Mouse (Mus musculus) limb, embryonic 12.5 days (tissue): Measurements from ENCODE around the gene Klk14. TPM values are rescaled to one million over a fixed set of nuclear protein-coding genes. Genes with fewer than 3 reads are reported as not detected.
"Not testable (repeated sequence)": the region's sequence is repeated elsewhere in the genome, so short reads cannot be mapped to it uniquely, and the experiment has no call there.

Experiments
- ATAC-seq: fragments of 200-750 bp; cut with Nextera tagmentation; 2 replicates; pipeline ENCODE4 v1.8.0; 2017; ENCODE audit warnings: low read depth, moderate TSS enrichment; ENCODE audit not compliant: insufficient number of reproducible peaks, insufficient read depth, low FRiP score, low TSS enrichment
- H3K27ac ChIP-seq: fragments of 300-500 bp; sonication (generic); 2 replicates; pipeline ENCODE4 v1.5.1; 2016; ENCODE audit warnings: mild to moderate bottlenecking, moderate library complexity
- H3K27me3 ChIP-seq: fragments of 300-500 bp; sonication (generic); 2 replicates; pipeline ENCODE4 v1.6.1; 2016; ENCODE audit warnings: mild to moderate bottlenecking, moderate library complexity
- H3K36me3 ChIP-seq: fragments of 300-500 bp; sonication (generic); 2 replicates; pipeline ENCODE4 v1.6.1; 2016; ENCODE audit warnings: mild to moderate bottlenecking, moderate library complexity
- H3K4me1 ChIP-seq: fragments of 300-500 bp; sonication (generic); replicated peaks from 2 replicates; pipeline ENCODE4 v1.6.1; 2016
- H3K4me2 ChIP-seq: fragments of 300-500 bp; sonication (generic); 2 replicates; pipeline ENCODE4 v1.6.1; 2016; ENCODE audit warnings: mild to moderate bottlenecking, moderate library complexity
- H3K4me3 ChIP-seq: fragments of 300-500 bp; sonication (generic); replicated peaks from 2 replicates; pipeline ENCODE4 v1.5.1; 2016; ENCODE audit warnings: mild to moderate bottlenecking
- H3K9ac ChIP-seq: fragments of 300-500 bp; sonication (generic); replicated peaks from 2 replicates; pipeline ENCODE4 v1.6.1; 2016; ENCODE audit warnings: mild to moderate bottlenecking, moderate library complexity
- H3K9me3 ChIP-seq: fragments of 300-500 bp; sonication (generic); 2 replicates; pipeline ENCODE4 v1.6.1; 2016; ENCODE audit warnings: mild to moderate bottlenecking, moderate library complexity
- WGBS: fragments of 180-500 bp; shearing (Covaris S2); methylation state at CpG from one replicate; pipeline ENCODE4 v1.1.7; 2016; 5-methylcytosine and 5-hydroxymethylcytosine counted together
- polyA plus RNA-seq: library from polyadenylated mRNA; unstranded; fragments of >200 nt; fragmentation: Nextera tagmentation; extraction: Ambion mirVana; gene quantifications from 2 replicates; pipeline ENCODE4 v1.2.1, GENCODE M21; 2016

Klk14 gene
- polyA plus RNA-seq: not detected in 2 replicates

- Histone ChIP-seq H3K27me3 (no peaks in the 10 kb centered on the region), H3K4me1 (no peaks in the 10 kb centered on the region), H3K9me3 (0 out of 2 replicates have a peak, but pooled peaks cover 5% of the 10 kb centered on the region), H3K27ac (no peak within 1 kb of the TSS), H3K36me3 (no peaks in the 10 kb centered on the region), H3K4me2 (no peak within 1 kb of the TSS), H3K9ac (no peak within 1 kb of the TSS), H3K4me3 (no peak within 1 kb of the TSS)
- no peak for ATAC-seq
Measured at GRCm38 (mm10) chr7:43690118-43690517, at the start of gene Klk14. Gene Klk14 (plus strand): TSS chr7:43690418.

- Histone ChIP-seq H3K27ac (no peak overlapping the region), H3K9ac (no peak overlapping the region), H3K36me3 (no peaks in the 10 kb centered on the region), H3K4me1 (no peaks in the 10 kb centered on the region), H3K9me3 (no peaks in the 10 kb centered on the region; the same call in 1 of the 2 replicates), H3K27me3 (no peaks in the 10 kb centered on the region), H3K4me3 (no peak overlapping the region), H3K4me2 (no peak overlapping the region)
- no peak for ATAC-seq
- WGBS: 81% methylated on average over 5 of the region's 5 CpGs
Measured at GRCm38 (mm10) chr7:43642587-43642986, 47.6 kb upstream of the Klk14 start.

- H3K4me3 ChIP-seq: no peak overlapping the region
- 84% methylated on average over 17 of the region's 17 CpGs for whole genome bisulfite sequencing
- no peak for ATAC-seq
Measured at GRCm38 (mm10) chr7:43643046-43643652, 47.1 kb upstream of the Klk14 start.

GRCm38 (mm10) chr7:43652683-43653082 is 37.5 kb upstream of the Klk14 start:
- ATAC-seq: no peak
- Histone ChIP-seq H3K4me3 (no peak overlapping the region), H3K27me3 (no peaks in the 10 kb centered on the region), H3K27ac (no peak overlapping the region), H3K4me1 (no peaks in the 10 kb centered on the region), H3K9me3 (0 out of 2 replicates have a peak, but pooled peaks cover 7% of the 10 kb centered on the region), H3K4me2 (no peak overlapping the region), H3K36me3 (no peaks in the 10 kb centered on the region), H3K9ac (no peak overlapping the region)
- WGBS: 85% methylated on average over 6 of the region's 6 CpGs

More at GRCm38 (mm10) chr7:43643046-43643652, 47.1 kb upstream of the Klk14 start:
- H3K36me3 ChIP-seq: no peaks in the 10 kb centered on the region
- no peak overlapping the region for H3K9ac ChIP-seq
- no peaks in the 10 kb centered on the region for H3K4me1 ChIP-seq
- no peak overlapping the region for H3K4me2 ChIP-seq
- no peak overlapping the region for H3K27ac ChIP-seq
- no peaks in the 10 kb centered on the region for H3K27me3 ChIP-seq
- no peaks in the 10 kb centered on the region; the same call in 1 of the 2 replicates for H3K9me3 ChIP-seq

- no peak for ATAC-seq
- Histone ChIP-seq H3K4me3 (no peak overlapping the region), H3K4me2 (no peak overlapping the region), H3K9ac (no peak overlapping the region), H3K27me3 (no peaks in the 10 kb centered on the region), H3K9me3 (0 out of 2 replicates have a peak, but pooled peaks cover 7% of the 10 kb centered on the region), H3K4me1 (no peaks in the 10 kb centered on the region), H3K27ac (no peak overlapping the region), H3K36me3 (no peaks in the 10 kb centered on the region)
- 81% methylated on average over 3 of the region's 3 CpGs for WGBS
Measured at GRCm38 (mm10) chr7:43654519-43654918, 35.7 kb upstream of the Klk14 start.

- ATAC-seq: no peak
- H3K9me3 ChIP-seq: 0 out of 2 replicates have a peak, but pooled peaks cover 7% of the 10 kb centered on the region
- no peak overlapping the region for H3K27ac ChIP-seq
- WGBS: 61% methylated on average over 6 of the region's 6 CpGs
- H3K4me2 ChIP-seq: no peak overlapping the region
- H3K27me3 ChIP-seq: no peaks in the 10 kb centered on the region
- H3K9ac ChIP-seq: no peak overlapping the region
- no peaks in the 10 kb centered on the region for H3K4me1 ChIP-seq
- no peaks in the 10 kb centered on the region for H3K36me3 ChIP-seq
- no peak overlapping the region for H3K4me3 ChIP-seq
Measured at GRCm38 (mm10) chr7:43656232-43656631, 34.0 kb upstream of the Klk14 start.

GRCm38 (mm10) chr7:43660002-43660401 is 30.2 kb upstream of the Klk14 start, which contains the start of gene Siglece:
Gene Siglece (minus strand): TSS chr7:43660161.
- H3K36me3 ChIP-seq: no peaks in the 10 kb centered on the region
- no peak within 1 kb of the TSS for H3K9ac ChIP-seq
- H3K4me2 ChIP-seq: no peak within 1 kb of the TSS
- no peak within 1 kb of the TSS for H3K27ac ChIP-seq
- H3K9me3 ChIP-seq: no peaks in the 10 kb centered on the region
- ATAC-seq: no peak
- H3K4me3 ChIP-seq: no peak within 1 kb of the TSS
- no peaks in the 10 kb centered on the region for H3K27me3 ChIP-seq
- WGBS: 79% methylated on average over 1 of the region's 1 CpGs
- no peaks in the 10 kb centered on the region for H3K4me1 ChIP-seq

GRCm38 (mm10) chr7:43662804-43663203 is 27.4 kb upstream of the Klk14 start:
- H3K9me3 ChIP-seq: no peaks in the 10 kb centered on the region
- no peak overlapping the region for H3K27ac ChIP-seq
- H3K36me3 ChIP-seq: no peaks in the 10 kb centered on the region
- H3K9ac ChIP-seq: no peak overlapping the region
- no peaks in the 10 kb centered on the region for H3K4me1 ChIP-seq
- no peaks in the 10 kb centered on the region for H3K27me3 ChIP-seq
- no peak overlapping the region for H3K4me2 ChIP-seq
- WGBS: 97% methylated on average over 1 of the region's 1 CpGs
- ATAC-seq: no peak
- no peak overlapping the region for H3K4me3 ChIP-seq

GRCm38 (mm10) chr7:43667221-43667620 is 23.0 kb upstream of the Klk14 start:
- not testable (repeated sequence) for H3K27me3 ChIP-seq, H3K27ac ChIP-seq, H3K4me2 ChIP-seq, H3K9ac ChIP-seq, ATAC-seq, H3K4me3 ChIP-seq, H3K9me3 ChIP-seq, H3K4me1 ChIP-seq, H3K36me3 ChIP-seq
- 88% methylated on average over 4 of the region's 4 CpGs for WGBS

GRCm38 (mm10) chr7:43668582-43668981 is 21.6 kb upstream of the Klk14 start:
- no peak overlapping the region for H3K4me3 ChIP-seq
- H3K9me3 ChIP-seq: no peaks in the 10 kb centered on the region
- H3K4me2 ChIP-seq: no peak overlapping the region
- H3K9ac ChIP-seq: no peak overlapping the region
- no peaks in the 10 kb centered on the region for H3K36me3 ChIP-seq
- H3K4me1 ChIP-seq: peaks cover 8% of the 10 kb centered on the region
- no peaks in the 10 kb centered on the region for H3K27me3 ChIP-seq
- no peak for ATAC-seq
- no peak overlapping the region for H3K27ac ChIP-seq
- WGBS: 28% methylated on average over 3 of the region's 3 CpGs

GRCm38 (mm10) chr7:43671064-43671808 is 19.0 kb upstream of the Klk14 start:
- 68% methylated on average over 11 of the region's 11 CpGs for WGBS
- H3K27ac ChIP-seq: no peak overlapping the region
- ATAC-seq: peak; percentile 20; the same call in 1 of the 2 replicates
- no peaks in the 10 kb centered on the region for H3K27me3 ChIP-seq
- peak overlapping the region; percentile 69 for H3K4me3 ChIP-seq
- H3K4me2 ChIP-seq: peak overlapping the region; percentile 58
- H3K9ac ChIP-seq: peak overlapping the region; percentile 75; the same call in 1 of the 2 replicates
- peaks cover 20% of the 10 kb centered on the region for H3K36me3 ChIP-seq
- no peaks in the 10 kb centered on the region for H3K9me3 ChIP-seq
- peaks cover 8% of the 10 kb centered on the region for H3K4me1 ChIP-seq
